Mouse (Mus musculus): Measurements from ENCODE around the gene Rcc1l.

The Rcc1l gene

GRCm38 (mm10) chr5:134169231-134169630, 7.3 kb downstream of the Rcc1l start:
- no peak for DNase-seq

- DNase-seq: no peak
Observed at GRCm38 (mm10) chr5:134168033-134168432, 8.5 kb downstream of the Rcc1l start.

- no peak for DNase-seq
Observed at GRCm38 (mm10) chr5:134166642-134167041, 9.9 kb downstream of the Rcc1l start.

- DNase-seq: no peak
Observed at GRCm38 (mm10) chr5:134164688-134165087, 11.9 kb downstream of the Rcc1l start.

GRCm38 (mm10) chr5:134155916-134156466, 20.6 kb downstream of the Rcc1l start:
- DNase-seq: no peak

- no peak for DNase-seq
Observed at GRCm38 (mm10) chr5:134151895-134152294, 24.7 kb downstream of the Rcc1l start.

- no peak for DNase-seq
Observed at GRCm38 (mm10) chr5:134148153-134148552, 28.4 kb downstream of the Rcc1l start.

GRCm38 (mm10) chr5:134147194-134147753, 29.3 kb downstream of the Rcc1l start:
- no peak for DNase-seq

GRCm38 (mm10) chr5:134144986-134145385, 31.6 kb downstream of the Rcc1l start:
- DNase-seq: no peak

GRCm38 (mm10) chr5:134142381-134142780, 34.2 kb downstream of the Rcc1l start:
- no peak for DNase-seq

- DNase-seq: no peak
Observed at GRCm38 (mm10) chr5:134141236-134141635, 35.3 kb downstream of the Rcc1l start.

- no peak for DNase-seq
Observed at GRCm38 (mm10) chr5:134139429-134139828, 37.1 kb downstream of the Rcc1l start.

- no peak for DNase-seq
Observed at GRCm38 (mm10) chr5:134137933-134138332, 38.6 kb downstream of the Rcc1l start.

GRCm38 (mm10) chr5:134136022-134136421, 40.6 kb downstream of the Rcc1l start:
- DNase-seq: no peak

- no peak for DNase-seq
Observed at GRCm38 (mm10) chr5:134131586-134131985, 45.0 kb downstream of the Rcc1l start.

GRCm38 (mm10) chr5:134126232-134126631, 50.3 kb downstream of the Rcc1l start:
- DNase-seq: no peak

GRCm38 (mm10) chr5:134123846-134124245, 52.7 kb downstream of the Rcc1l start:
- no peak for DNase-seq

- no peak for DNase-seq
Observed at GRCm38 (mm10) chr5:134121893-134122259, 54.7 kb downstream of the Rcc1l start.

GRCm38 (mm10) chr5:134121138-134121892, 55.3 kb downstream of the Rcc1l start:
- no peak for DNase-seq

- no peak for DNase-seq
Observed at GRCm38 (mm10) chr5:134120135-134120534, 56.4 kb downstream of the Rcc1l start.

GRCm38 (mm10) chr5:134119481-134120120, 57.0 kb downstream of the Rcc1l start:
- DNase-seq: no peak

GRCm38 (mm10) chr5:134118798-134119407, 57.7 kb downstream of the Rcc1l start:
- no peak for DNase-seq

- no peak for DNase-seq
Observed at GRCm38 (mm10) chr5:134115639-134116259, 60.8 kb downstream of the Rcc1l start.

Measured in thymus, postnatal 25 days (tissue).